Mouse (Mus musculus) 3T3-L1 (cell line): ENCODE data around the gene Slc39a11.
"Not testable (repeated sequence)": the region's sequence is repeated elsewhere in the genome, so short reads cannot be mapped to it uniquely, and the experiment has no call there.

Experiments
- DNase-seq: peaks from one replicate; pipeline ENCODE4 v3.0.0-alpha.2; 2015; ENCODE audit warnings: low read depth, low spot score

Slc39a11 gene

DNA sequence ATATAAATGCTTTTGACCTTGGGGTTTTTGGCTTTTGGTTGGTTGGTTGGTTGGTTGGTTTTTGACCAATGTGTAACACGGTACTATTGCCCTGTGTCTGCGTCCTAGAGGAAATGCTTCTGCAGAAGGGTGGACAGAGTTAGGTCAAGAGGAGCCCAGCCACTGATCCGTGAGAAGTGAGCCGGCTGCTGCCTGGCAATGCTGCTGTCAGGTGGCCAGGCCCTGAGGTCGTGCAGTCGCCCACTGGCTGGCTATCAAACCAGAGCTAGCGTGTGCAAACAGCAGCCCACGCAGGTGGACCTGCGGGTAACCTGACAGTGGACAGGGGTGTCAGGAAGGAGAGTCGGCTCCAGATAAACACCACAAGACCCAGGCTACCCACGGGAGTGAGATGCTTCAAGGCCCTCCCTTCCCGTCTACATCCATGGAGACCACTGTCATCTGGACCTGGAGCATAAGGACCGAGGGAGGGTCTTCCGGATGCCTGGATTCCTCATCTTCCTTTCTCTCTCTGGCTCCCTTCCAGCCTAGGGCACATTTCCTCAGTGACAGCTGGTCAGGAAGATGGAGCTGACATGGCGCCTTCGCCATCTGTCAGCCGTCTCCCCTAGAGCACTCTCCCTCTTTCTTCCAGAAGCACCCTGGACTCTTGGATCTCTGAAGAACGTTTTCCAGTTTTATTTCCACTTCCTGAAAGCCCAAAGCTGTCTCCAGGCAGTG lies 49.2 kb downstream of the Slc39a11 start:
- no peak for DNase-seq

DNA sequence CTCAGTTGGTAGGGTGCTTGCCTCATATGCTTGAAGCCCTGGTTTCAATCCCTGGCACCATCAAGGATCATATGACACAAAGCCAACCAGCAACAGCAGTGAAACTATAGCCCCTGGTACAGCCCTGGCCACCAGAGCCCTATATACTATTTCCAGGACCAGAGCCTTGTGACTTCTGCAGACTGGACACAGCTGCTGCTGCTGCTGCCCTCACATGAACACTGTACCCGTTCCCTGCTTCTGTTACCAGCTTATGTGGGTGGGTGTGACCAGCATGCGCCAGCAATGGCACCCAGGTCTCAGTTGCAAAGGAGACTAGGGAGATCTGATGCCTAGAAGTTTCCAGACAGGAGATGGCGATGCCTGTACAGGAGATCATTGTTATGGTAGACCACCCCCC lies 52.2 kb downstream of the Slc39a11 start:
- DNase-seq, result no peak

DNA sequence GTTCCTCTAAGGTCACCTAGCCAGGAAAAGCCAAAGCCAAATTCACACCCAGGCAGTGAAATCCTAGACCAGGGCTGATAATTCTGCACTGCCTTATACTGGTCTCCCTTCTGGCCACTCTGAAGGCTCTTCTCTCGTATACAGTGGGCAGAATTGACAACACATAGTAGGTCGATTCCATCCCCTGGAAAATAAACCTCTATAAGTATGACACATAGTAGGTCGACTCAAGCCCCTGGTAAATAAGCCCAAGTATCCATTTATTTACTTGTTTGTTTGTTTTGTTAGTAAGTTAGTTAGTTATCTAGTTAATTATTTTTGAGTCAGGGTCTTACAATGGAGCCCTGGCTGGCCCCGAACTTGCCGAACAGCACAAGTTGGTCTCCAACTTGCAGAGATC lies 54.7 kb downstream of the Slc39a11 start:
- DNase-seq, result no peak

DNA sequence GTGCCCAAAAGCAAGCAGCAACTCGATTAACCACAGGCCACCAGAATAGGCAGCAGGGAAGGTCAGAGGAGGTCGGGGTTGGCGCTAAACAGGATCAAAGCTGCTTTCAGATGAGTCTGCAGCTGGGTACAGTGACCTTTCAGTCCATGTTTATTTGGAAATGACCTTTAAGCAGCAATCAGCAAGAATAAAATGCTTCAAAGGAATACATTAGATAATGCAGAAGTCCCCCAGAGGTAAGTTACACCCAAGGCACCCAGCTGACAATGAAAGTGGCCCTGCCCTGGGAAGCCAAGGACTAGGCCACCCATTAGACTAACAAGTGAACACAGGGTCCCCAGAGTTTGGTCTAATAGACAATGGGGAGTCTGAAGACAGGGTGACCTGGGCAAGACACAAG lies 60.9 kb downstream of the Slc39a11 start:
- no peak for DNase-seq

DNA sequence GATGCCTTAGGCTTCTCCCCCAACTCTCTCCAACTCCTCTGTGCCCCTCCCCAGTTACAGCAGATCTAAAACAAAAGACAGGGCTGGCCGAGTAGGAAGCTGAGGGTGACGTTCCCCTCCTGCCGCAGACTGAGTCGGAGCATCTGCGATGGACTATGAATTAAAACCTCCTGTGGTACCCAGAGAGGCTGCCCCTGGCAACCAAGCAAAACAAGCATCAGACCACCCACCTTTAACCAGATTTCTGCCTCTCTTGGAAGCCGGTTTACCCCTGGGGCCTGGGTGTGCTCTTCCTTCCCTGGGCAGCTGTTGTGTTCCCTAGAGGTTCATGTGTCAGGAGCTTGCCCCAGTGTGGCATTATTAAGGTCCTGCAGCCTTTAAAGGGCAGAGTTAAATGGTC lies 63.5 kb downstream of the Slc39a11 start:
- no peak for DNase-seq

DNA sequence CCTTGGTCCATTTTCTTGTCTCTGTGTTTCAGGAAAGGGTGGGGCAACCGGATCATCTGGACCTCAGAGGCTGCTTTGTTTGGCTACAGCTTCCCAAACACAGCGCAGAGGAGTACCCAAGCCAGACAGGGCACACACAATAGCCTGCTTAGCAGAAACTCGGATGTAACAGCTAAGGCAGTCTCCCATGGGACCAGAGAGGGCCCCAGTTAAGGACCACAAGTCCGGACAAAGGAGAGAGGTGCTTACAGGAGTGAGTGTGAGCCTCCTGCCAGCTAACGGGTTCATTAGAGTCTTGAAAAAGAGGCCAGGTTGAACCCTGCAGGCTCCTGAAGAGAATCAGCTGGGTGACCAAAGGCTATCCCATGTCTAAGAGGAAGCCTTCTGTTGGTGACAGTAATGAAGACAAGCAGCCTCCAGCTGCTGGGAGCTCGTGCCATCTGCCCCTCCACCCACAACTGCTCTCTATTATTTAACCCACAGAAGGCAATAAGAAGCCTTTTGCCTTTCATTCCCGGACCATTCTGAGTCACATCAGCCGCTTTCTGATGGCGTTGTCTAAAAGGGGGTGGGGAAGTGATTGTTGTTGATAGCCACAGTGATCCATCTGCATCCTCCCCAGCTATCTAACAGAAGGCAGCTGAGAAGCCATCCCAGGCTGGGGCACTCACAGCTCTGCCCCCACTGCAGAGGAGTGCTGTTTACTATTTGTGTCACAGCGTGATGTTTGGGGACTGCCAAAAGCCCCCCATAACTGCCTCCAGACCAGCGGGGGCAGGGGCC lies 65.8 kb downstream of the Slc39a11 start:
- no peak for DNase-seq

GRCm38 (mm10) chr11:113577221-113577620 lies 72.7 kb downstream of the Slc39a11 start:
- no peak for DNase-seq

DNA sequence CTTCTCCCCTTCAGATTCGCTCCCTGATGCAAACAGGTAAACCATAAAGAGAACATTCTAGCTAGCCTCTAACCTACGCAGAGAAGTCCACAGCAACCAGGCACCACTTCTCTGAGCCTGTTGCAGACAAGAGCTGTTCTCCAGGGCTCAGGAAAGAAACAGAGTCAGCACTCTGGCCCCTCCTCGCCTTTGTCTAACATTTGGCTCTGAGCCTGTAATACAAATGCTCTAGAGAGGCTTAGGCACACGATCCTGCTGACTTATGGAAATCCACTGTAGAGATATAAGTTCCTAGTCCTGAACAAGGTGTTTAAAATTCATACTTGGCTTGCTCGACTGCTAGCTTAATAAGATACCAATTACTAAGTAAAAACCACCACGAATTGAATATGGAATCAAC lies 77.2 kb downstream of the Slc39a11 start:
- DNase-seq, result no peak

- DNase-seq, result no peak
Measured at GRCm38 (mm10) chr11:113571616-113572015, 78.3 kb downstream of the Slc39a11 start.

DNA sequence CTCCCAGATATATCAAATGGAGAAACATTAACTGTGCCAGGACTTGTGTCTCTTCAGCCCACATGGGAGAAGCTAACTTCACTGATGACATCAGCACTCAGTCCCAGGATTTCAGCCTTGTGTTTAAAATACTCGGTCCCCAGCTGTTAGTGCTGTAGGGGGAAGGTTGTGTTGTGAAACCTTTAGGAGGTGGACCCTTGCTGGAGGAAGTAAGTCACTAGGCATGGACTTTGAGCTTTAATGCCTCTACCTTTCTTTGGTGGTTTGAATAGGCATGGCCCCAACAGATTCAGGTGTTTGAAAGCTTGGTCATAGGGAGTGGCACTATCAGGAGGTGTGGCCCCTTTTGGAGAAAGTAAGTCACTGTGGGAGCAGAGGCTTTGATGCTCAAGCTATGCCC lies 80.9 kb downstream of the Slc39a11 start:
- no peak for DNase-seq

- DNase-seq, result not testable (repeated sequence)
Measured at GRCm38 (mm10) chr11:113567926-113568325, 82.0 kb downstream of the Slc39a11 start.

DNA sequence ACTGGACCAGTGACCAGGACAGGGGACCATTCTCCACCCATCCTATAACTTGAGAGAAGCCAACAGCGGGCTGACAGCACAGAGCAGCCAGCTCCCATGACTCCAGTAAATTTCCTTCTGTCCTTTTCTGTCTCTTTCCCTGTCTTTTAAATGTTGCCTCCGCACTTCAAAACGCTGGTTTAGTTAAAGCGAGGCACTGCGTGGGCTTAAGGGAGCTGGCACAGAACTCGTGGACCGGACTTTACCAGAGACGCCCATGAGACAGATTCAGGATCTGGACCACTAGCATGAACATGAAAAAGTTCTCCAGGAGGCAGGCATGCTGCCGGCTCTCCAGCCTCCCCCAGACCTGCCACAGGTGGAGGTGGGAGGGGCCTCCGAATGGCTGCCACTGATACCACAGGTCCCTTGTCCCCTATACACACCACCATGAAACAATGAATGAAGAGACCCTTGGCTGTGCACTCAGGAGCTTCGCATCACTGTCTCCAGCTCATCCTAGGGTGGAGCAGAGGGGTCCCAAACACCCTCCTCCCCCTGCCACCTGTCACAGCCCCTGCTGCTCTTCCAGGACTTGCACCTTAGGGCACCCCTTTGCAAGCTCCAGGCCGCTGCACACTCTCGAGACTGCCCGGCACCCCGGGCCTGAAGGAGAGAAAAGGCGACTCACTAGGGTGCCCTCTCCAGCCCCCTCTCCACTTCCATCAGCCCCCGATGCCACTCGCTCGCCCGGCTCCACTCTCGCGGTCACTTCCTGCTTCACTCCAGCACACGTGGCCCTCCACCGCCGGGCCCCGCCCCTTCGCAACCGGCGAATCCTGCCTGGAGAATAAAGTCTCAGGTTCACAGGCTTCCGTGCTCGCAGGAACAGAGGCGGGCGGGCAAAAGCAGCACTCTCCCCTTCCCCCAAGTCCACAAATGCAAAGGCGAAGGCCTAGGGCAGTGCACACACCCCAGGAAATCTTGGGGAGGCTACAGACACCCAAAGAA lies 84.6 kb downstream of the Slc39a11 start:
- DNase-seq, result peak; percentile 89

DNA sequence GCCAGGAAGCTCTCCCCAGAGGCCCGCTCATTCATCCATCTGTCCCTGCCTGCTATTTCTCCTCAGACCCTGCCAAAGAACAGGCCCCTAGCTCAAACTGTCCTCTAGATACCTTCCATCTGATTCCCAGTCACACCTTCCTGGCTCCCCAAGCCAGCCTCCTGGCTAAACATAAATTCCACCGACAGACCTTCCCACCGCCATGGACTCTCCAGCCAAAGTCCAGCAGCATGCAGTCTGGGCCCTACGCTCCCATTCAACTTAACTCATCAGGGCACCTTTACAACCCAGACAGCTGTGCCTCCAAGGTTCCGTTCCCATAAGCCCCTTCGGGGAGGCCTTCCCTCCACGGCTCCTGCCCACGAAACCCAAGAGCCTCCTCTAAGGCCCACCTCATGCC lies 87.6 kb downstream of the Slc39a11 start:
- no peak for DNase-seq

DNA sequence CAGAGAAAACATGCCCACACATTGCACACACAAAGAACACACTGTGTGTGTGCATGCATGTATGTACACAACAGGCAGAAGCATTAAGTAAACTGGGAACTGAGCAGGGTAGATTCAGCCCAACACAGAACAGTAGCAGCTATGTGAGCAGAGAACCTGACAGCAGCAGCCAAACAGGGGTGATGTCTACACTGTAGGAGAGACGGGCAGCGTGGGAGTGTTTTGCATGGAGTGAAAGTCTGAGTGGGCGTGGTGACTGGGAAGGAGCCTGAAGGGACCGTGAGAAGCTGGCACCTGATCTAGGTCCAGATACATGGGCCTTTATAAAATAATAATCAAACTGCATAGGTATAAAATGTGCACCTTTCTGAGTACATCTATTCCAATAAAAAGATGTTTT lies 89.7 kb downstream of the Slc39a11 start:
- no peak for DNase-seq

- DNase-seq, result no peak
Measured at GRCm38 (mm10) chr11:113558505-113558904, 91.4 kb downstream of the Slc39a11 start.

DNA sequence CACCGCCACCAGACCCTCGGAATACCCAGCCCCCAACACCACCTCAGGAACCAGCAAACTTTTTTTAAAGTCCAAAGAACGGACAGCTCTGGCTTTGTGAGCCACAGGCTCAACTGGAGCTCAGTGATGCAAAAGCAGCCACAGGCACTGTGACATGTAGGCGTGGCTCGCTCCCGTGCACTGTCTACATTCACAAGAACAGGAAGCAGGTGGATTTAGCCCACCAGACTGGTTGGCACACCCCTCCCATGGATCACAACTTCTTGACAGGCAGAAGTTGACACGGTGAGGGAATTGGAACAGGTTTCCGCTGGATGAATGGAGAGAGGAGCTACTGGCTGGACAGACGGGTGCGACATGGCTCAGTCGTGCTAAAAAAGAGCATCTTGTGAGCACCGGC lies 93.7 kb downstream of the Slc39a11 start:
- no peak for DNase-seq

DNA sequence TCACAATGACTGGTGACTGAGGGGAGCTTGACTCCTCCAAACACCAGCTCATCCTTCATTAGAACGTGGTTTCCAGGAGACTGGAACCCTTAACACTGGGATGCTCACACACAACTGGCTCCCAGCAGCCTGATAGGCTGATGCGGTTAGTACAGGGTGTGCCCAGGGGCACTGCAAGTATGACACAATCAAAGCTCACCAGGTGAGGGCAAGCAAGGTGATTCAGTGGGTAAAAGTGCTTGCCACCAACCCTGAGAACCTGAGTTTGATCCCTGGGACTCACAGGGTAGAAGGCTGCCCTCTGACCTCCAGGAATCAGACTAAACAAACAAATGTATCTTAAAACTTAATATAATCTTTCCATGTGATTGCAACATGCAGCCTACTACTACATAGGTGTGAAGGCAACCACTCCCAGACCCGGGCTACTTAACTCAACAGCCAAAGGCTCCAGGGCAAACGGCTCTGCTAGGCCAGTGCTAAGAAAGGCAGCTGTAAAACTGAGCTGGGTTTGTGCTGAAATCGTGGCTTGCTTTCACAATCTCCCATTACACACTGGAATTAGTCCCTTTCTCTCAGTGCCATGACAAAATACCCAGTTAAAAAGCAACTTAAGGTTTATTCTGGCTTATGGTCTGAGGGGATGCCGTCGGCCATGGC lies 95.0 kb downstream of the Slc39a11 start:
- DNase-seq, result no peak

- no peak for DNase-seq
Measured at GRCm38 (mm10) chr11:113554194-113554593, 95.7 kb downstream of the Slc39a11 start.

DNA sequence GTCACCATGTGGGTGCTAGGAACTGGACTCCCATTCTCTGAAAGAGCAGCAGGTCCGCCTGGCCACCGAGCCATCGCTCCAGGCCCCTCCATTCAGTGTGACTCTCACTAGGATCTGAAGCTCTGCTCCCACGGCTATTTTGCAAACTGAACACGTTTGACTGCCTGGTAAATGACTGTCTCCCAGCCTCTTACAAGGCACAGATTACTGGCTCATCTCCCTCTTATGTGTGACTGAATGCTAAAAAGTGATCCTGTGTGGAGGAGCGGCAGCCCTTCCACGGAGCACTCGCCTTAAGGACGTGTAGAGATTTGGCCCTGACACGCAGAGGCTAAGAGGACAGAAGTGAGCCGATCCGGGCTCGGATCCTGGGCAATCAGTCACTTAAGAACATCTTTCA lies 96.3 kb downstream of the Slc39a11 start:
- DNase-seq, result no peak

- DNase-seq, result no peak
Measured at GRCm38 (mm10) chr11:113552539-113552938, 97.3 kb downstream of the Slc39a11 start.

DNA sequence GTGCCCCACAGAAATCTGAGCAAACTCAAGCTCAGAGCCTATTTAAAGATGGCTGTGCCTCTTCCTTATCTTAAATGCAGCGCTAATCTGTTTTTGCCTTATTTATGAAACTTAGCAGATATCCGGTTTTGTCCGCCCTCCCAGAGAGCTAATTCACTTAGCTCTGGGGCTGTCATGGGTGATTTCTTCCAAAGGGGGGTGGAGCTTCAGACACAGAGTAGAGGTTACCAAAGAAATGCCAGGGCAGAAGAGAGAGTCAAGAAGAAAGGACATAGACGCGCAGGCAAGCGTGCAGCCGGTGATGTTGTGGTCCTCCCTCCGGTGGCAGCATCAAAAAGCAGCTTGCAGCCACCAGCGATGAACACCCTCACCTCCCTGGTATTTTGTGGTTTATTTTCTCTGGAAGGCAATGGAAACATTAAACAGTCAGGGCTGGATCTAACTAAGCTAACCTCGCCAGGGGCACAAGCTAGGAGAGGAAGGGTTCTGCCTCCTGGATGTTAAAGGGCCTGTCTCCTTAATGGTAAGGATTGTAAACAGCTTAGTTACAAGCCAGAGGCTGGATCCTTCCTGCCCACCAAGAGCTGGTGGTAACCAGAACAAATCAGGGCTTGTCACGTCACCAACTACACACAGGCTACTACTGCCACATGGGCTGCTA lies 103.5 kb downstream of the Slc39a11 start:
- DNase-seq, result peak; percentile 24
